Mouse (Mus musculus) heart, embryonic 15.5 days (tissue): Measurements from ENCODE around the gene Stim1. TPM values are rescaled to one million over a fixed set of nuclear protein-coding genes. Genes with fewer than 3 reads are reported as not detected.
A peak's percentile ranks its signal among the peaks of the same experiment; 100 is the strongest.

Source experiments
- ATAC-seq: fragments of 200-750 bp; cut with Nextera tagmentation; replicated peaks from 2 replicates; pipeline ENCODE4 v1.8.0; 2017; ENCODE audit warnings: low read depth, moderate TSS enrichment; ENCODE audit not compliant: insufficient number of reproducible peaks, insufficient read depth, low FRiP score
- H3K27ac ChIP-seq: fragments of 300-500 bp; sonication (generic); 2 replicates; pipeline ENCODE4 v1.5.1; 2015; ENCODE audit warnings: mild to moderate bottlenecking, inconsistent platforms
- H3K27me3 ChIP-seq: fragments of 300-500 bp; sonication (generic); 2 replicates; pipeline ENCODE4 v1.6.1; 2015; ENCODE audit warnings: inconsistent platforms
- H3K36me3 ChIP-seq: fragments of 300-500 bp; sonication (generic); 2 replicates; pipeline ENCODE4 v1.6.1; 2015; ENCODE audit warnings: mild to moderate bottlenecking, inconsistent platforms
- H3K4me1 ChIP-seq: fragments of 300-500 bp; sonication (generic); replicated peaks from 2 replicates; pipeline ENCODE4 v1.6.1; 2015; ENCODE audit warnings: inconsistent platforms
- H3K4me2 ChIP-seq: fragments of 300-500 bp; sonication (generic); 2 replicates; pipeline ENCODE4 v1.6.1; 2015; ENCODE audit warnings: inconsistent platforms, mild to moderate bottlenecking, moderate library complexity
- H3K4me3 ChIP-seq: fragments of 300-500 bp; sonication (generic); 2 replicates; pipeline ENCODE4 v1.5.1; 2015; ENCODE audit warnings: mild to moderate bottlenecking, inconsistent platforms
- H3K9ac ChIP-seq: fragments of 300-500 bp; sonication (generic); 2 replicates; pipeline ENCODE4 v1.6.1; 2015; ENCODE audit warnings: mild to moderate bottlenecking, inconsistent platforms
- H3K9me3 ChIP-seq: fragments of 300-500 bp; sonication (generic); replicated peaks from 2 replicates; pipeline ENCODE4 v1.6.1; 2016; ENCODE audit warnings: inconsistent platforms
- WGBS: fragments of 180-500 bp; shearing (Covaris S2); methylation state at CpG from one replicate; pipeline ENCODE4 v1.1.7; 2015; ENCODE audit warnings: mixed read lengths; 5-methylcytosine and 5-hydroxymethylcytosine counted together
- polyA plus RNA-seq: library from polyadenylated mRNA; unstranded; fragments of >200 nt; fragmentation: Nextera tagmentation; extraction: Ambion mirVana; gene quantifications from 2 replicates; pipeline ENCODE4 v1.2.1, GENCODE M21; 2015

The Stim1 gene
- polyA plus RNA-seq, 1 experiment from 2014 or later = 14.7 TPM

DNA sequence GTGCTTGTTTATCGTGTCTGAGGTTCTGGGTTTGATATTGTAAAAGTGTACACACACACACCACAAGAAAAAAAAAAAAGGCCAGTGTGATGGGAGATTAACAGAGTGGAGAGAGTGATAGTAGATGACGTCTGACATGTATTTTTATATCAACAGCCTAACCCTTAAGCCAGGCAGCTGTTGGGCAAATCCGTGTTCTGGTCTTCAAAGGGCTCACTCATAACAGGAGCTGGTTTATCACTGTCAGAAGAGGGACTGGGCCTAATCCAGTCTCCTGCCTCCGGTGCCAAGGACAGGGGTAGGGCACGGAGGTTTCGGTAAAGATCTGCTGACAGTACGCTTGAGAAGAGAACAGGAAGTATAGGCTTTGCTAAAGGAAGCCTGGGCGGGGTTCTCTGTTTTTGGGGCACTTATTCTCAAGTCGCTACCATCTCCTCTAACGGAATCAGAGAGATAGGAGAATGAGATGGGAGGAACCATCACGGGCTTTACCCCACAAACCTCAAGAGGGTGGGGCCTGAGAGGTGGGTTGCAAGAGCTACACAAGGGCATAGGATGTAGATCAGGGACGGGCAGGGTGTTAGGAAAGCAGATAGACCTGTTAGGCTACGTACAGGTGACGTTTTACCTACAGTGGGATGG is 1.1 kb upstream of the Stim1 start:
- Histone ChIP-seq H3K4me3 (peak overlapping the region; percentile 88; the same call in 1 of the 2 replicates), H3K4me1 (peaks cover 13% of the 10 kb centered on the region), H3K27ac (peak overlapping the region; percentile 12; the same call in 1 of the 2 replicates), H3K36me3 (no peaks in the 10 kb centered on the region), H3K4me2 (peak overlapping the region; percentile 85), H3K27me3 (peaks cover 14% of the 10 kb centered on the region; the same call in 1 of the 2 replicates), H3K9me3 (no peaks in the 10 kb centered on the region), H3K9ac (no peak overlapping the region)
- 36% methylated on average over 14 of the region's 14 CpGs for WGBS
- peak; percentile 1; the same call in 1 of the 2 replicates for ATAC-seq

DNA sequence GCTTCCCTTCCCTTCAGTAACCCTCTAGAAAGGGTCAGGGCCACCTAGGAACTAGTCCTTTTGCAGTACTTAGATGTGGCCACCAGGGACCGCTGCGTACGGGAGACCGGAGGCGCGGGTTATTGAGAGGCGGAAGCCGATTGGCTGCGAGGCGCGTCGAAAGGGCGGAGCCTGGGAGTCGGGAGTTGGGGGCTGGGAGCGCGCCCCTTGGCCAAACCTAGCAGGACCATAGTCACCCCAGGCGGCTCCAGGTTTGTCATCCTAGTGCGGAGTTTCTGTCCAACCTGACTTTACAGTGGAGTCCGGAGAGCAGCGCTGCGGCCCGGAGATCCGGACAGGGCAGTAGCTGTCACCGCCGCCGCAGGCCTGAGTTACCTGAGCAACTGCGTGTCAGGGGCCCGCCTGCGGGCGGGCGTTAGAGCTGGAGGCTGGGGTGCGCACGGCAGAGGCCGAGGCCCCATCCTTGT is 460 bp upstream of the Stim1 start:
- no peaks in the 10 kb centered on the region for H3K36me3 ChIP-seq
- peak overlapping the region; percentile 74 for H3K9ac ChIP-seq
- peaks cover 14% of the 10 kb centered on the region; the same call in 1 of the 2 replicates for H3K27me3 ChIP-seq
- WGBS = 0% methylated on average over 34 of the region's 34 CpGs
- no peaks in the 10 kb centered on the region for H3K9me3 ChIP-seq
- peak overlapping the region; percentile 85 for H3K4me2 ChIP-seq
- peak overlapping the region; percentile 64 for H3K27ac ChIP-seq
- peak overlapping the region; percentile 88 for H3K4me3 ChIP-seq
- peaks cover 19% of the 10 kb centered on the region for H3K4me1 ChIP-seq
- ATAC-seq = peak; percentile 88

DNA sequence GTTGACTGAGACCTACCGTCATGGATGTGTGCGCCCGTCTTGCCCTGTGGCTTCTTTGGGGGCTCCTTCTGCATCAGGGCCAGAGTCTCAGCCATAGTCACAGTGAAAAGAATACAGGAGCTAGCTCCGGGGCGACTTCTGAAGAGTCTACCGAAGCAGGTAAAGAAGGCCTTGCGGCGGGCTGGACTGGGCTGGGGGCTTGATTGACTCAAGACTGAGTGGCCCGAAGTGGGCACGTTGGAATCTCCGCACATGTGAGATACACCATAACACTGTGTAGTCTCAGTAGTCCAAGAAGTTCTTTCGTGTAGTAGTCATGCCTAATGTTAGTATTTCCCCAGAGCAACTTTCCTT is 766 bp downstream of the Stim1 start:
- WGBS = 11% methylated on average over 12 of the region's 12 CpGs
- no peak overlapping the region for H3K27ac ChIP-seq
- no peaks in the 10 kb centered on the region for H3K36me3 ChIP-seq
- peak overlapping the region; percentile 85 for H3K4me2 ChIP-seq
- H3K9me3 ChIP-seq = no peaks in the 10 kb centered on the region
- peak overlapping the region; percentile 88 for H3K4me3 ChIP-seq
- H3K27me3 ChIP-seq = peaks cover 14% of the 10 kb centered on the region; the same call in 1 of the 2 replicates
- peak overlapping the region; percentile 74 for H3K9ac ChIP-seq
- H3K4me1 ChIP-seq = peaks cover 21% of the 10 kb centered on the region
- no peak for ATAC-seq

GRCm38 (mm10) chr7:102272422-102272948 is 4.9 kb downstream of the Stim1 start:
- ATAC-seq = peak; percentile 73
- WGBS = 84% methylated on average over 3 of the region's 3 CpGs
- peak overlapping the region; percentile 5; the same call in 1 of the 2 replicates for H3K27ac ChIP-seq

DNA sequence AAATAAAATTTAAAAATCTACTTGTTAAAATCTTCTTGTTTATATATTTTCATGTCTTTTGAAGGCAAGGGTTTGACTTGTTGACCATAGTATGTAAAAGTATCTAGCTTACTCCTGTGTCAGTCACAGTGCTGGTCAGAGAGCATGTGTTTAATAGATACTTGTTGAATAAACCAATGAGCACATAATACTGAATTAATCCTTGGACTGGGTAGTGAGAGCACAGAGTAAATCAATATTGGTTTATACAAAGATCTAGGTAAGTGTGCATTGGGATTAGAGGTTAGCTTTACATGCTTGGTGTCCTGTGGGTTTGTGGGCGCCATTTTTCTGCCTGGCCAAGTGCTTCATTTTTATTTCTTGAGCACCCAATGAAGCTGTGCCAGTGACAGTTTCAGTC is 13.8 kb downstream of the Stim1 start:
- WGBS = 89% methylated on average over 1 of the region's 1 CpGs
- no peak for ATAC-seq

More at GRCm38 (mm10) chr7:102272422-102272948, 4.9 kb downstream of the Stim1 start:
- Histone ChIP-seq H3K36me3 (no peaks in the 10 kb centered on the region), H3K27me3 (peaks cover 18% of the 10 kb centered on the region), H3K4me3 (no peak overlapping the region), H3K4me1 (peaks cover 21% of the 10 kb centered on the region), H3K4me2 (no peak overlapping the region), H3K9ac (no peak overlapping the region), H3K9me3 (no peaks in the 10 kb centered on the region)

GRCm38 (mm10) chr7:102282261-102282660 is 14.7 kb downstream of the Stim1 start:
- Histone ChIP-seq H3K9ac (no peak overlapping the region), H3K9me3 (no peaks in the 10 kb centered on the region), H3K4me2 (no peak overlapping the region), H3K4me3 (no peak overlapping the region), H3K27me3 (peaks cover 83% of the 10 kb centered on the region), H3K36me3 (no peaks in the 10 kb centered on the region), H3K4me1 (peaks cover 9% of the 10 kb centered on the region), H3K27ac (no peak overlapping the region)
- peak; percentile 86 for ATAC-seq
- WGBS = 29% methylated on average over 5 of the region's 5 CpGs

More for the DNA sequence above, 13.8 kb downstream of the Stim1 start:
- H3K9ac ChIP-seq = no peak overlapping the region
- no peak overlapping the region for H3K27ac ChIP-seq
- no peak overlapping the region for H3K4me2 ChIP-seq
- H3K4me1 ChIP-seq = peaks cover 9% of the 10 kb centered on the region
- peaks cover 83% of the 10 kb centered on the region for H3K27me3 ChIP-seq
- no peaks in the 10 kb centered on the region for H3K9me3 ChIP-seq
- H3K36me3 ChIP-seq = no peaks in the 10 kb centered on the region
- no peak overlapping the region for H3K4me3 ChIP-seq

GRCm38 (mm10) chr7:102289466-102289865 is 21.9 kb downstream of the Stim1 start:
- 0 out of 2 replicates have a peak, but pooled peaks cover 3% of the 10 kb centered on the region for H3K4me1 ChIP-seq
- H3K4me2 ChIP-seq = no peak overlapping the region
- no peak overlapping the region for H3K27ac ChIP-seq
- 83% methylated on average over 6 of the region's 6 CpGs for WGBS
- peaks cover 91% of the 10 kb centered on the region for H3K27me3 ChIP-seq
- no peak overlapping the region for H3K4me3 ChIP-seq
- H3K9me3 ChIP-seq = no peaks in the 10 kb centered on the region
- H3K9ac ChIP-seq = no peak overlapping the region
- ATAC-seq = no peak
- H3K36me3 ChIP-seq = no peaks in the 10 kb centered on the region

GRCm38 (mm10) chr7:102292228-102292627 is 24.6 kb downstream of the Stim1 start:
- WGBS = 85% methylated on average over 3 of the region's 3 CpGs
- Histone ChIP-seq H3K9me3 (no peaks in the 10 kb centered on the region), H3K9ac (no peak overlapping the region), H3K27ac (no peak overlapping the region), H3K4me2 (no peak overlapping the region), H3K27me3 (peaks cover 84% of the 10 kb centered on the region), H3K4me1 (0 out of 2 replicates have a peak, but pooled peaks cover 3% of the 10 kb centered on the region), H3K36me3 (no peaks in the 10 kb centered on the region), H3K4me3 (no peak overlapping the region)
- ATAC-seq = no peak

- H3K36me3 ChIP-seq = no peaks in the 10 kb centered on the region
- 15% methylated on average over 2 of the region's 2 CpGs for whole genome bisulfite sequencing
- H3K4me3 ChIP-seq = no peak overlapping the region
- no peak overlapping the region for H3K4me2 ChIP-seq
- H3K9me3 ChIP-seq = no peaks in the 10 kb centered on the region
- no peak overlapping the region for H3K9ac ChIP-seq
- 0 out of 2 replicates have a peak, but pooled peaks cover 3% of the 10 kb centered on the region for H3K4me1 ChIP-seq
- ATAC-seq = no peak
- H3K27ac ChIP-seq = no peak overlapping the region
- H3K27me3 ChIP-seq = peaks cover 78% of the 10 kb centered on the region
Observed at GRCm38 (mm10) chr7:102293234-102293633, 25.6 kb downstream of the Stim1 start.

- 76% methylated on average over 1 of the region's 1 CpGs for WGBS
- Histone ChIP-seq H3K36me3 (no peaks in the 10 kb centered on the region), H3K27me3 (peaks cover 26% of the 10 kb centered on the region), H3K4me3 (no peak overlapping the region), H3K27ac (no peak overlapping the region), H3K9ac (no peak overlapping the region), H3K4me2 (no peak overlapping the region), H3K9me3 (no peaks in the 10 kb centered on the region), H3K4me1 (0 out of 2 replicates have a peak, but pooled peaks cover 2% of the 10 kb centered on the region)
- ATAC-seq = no peak
Observed at GRCm38 (mm10) chr7:102300761-102301160, 33.2 kb downstream of the Stim1 start.

DNA sequence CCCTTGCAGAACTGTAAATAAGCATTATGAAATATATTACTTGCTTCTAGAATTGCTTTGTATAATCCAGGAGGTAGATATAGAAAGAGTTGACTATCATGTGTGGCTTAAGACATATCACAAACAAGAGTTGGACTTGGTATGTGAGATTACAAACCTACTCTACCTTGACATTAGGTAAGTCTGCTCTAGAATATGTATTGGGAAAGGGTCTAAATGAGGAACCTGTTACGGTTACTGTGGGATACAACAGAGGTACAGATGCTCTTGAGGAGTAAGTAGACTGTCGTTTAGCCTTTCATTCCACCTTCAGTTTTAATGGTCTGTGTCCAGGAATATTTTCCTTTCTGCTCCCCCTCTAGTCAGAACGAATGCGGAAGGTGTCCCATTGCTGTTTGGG is 34.9 kb downstream of the Stim1 start:
- 90% methylated on average over 4 of the region's 4 CpGs for WGBS

More for the DNA sequence above, 34.9 kb downstream of the Stim1 start:
- H3K27ac ChIP-seq = no peak overlapping the region
- no peaks in the 10 kb centered on the region for H3K36me3 ChIP-seq
- no peaks in the 10 kb centered on the region for H3K9me3 ChIP-seq
- no peak overlapping the region for H3K4me2 ChIP-seq
- 0 out of 2 replicates have a peak, but pooled peaks cover 2% of the 10 kb centered on the region for H3K4me1 ChIP-seq
- H3K9ac ChIP-seq = no peak overlapping the region
- H3K27me3 ChIP-seq = peaks cover 11% of the 10 kb centered on the region
- H3K4me3 ChIP-seq = no peak overlapping the region
- ATAC-seq = no peak
